Mouse (Mus musculus) embryonic fibroblast, embryonic 13.5 days (primary cell): ENCODE data around the gene Capn15.

Experiments
- CTCF ChIP-seq: IDR thresholded peaks from 2 replicates; pipeline ENCODE4 v1.5.1; 2011; ENCODE audit warnings: mild to moderate bottlenecking, control low read depth, low read length, moderate library complexity, borderline replicate concordance; ENCODE audit not compliant: insufficient read depth
- POLR2A ChIP-seq: IDR thresholded peaks from 2 replicates; pipeline ENCODE4 v1.6.1; 2011; ENCODE audit warnings: low read depth, mild to moderate bottlenecking, control low read depth, low read length, moderate library complexity

- TF ChIP-seq CTCF = no peak
- TF ChIP-seq POLR2A = no peak
These were observed 6.7 kb upstream of the Capn15 start for GRCm38 (mm10) chr17:25992274-25992673.
